Mouse (Mus musculus) embryonic facial prominence, embryonic 14.5 days (tissue): ENCODE measurements around the gene Btbd11. TPM values are rescaled to one million over a fixed set of nuclear protein-coding genes. Genes with fewer than 3 reads are reported as not detected.
"Not testable (repeated sequence)": the region's sequence is repeated elsewhere in the genome, so short reads cannot be mapped to it uniquely, and the experiment has no call there.

Experiments used
- ATAC-seq: fragments of 200-750 bp; cut with Nextera tagmentation; 2 replicates; pipeline ENCODE4 v1.8.0; 2017; ENCODE audit warnings: low read depth, moderate number of reproducible peaks, moderate TSS enrichment
- DNase-seq: peaks from one replicate; pipeline ENCODE4 v3.0.0-alpha.2; 2015; ENCODE audit warnings: low spot score
- H3K27ac ChIP-seq: fragments of 300-500 bp; sonication (generic); replicated peaks from 2 replicates; pipeline ENCODE4 v1.5.1; 2014; ENCODE audit warnings: low read depth, mild to moderate bottlenecking, low read length, moderate library complexity
- H3K27me3 ChIP-seq: fragments of 300-500 bp; sonication (generic); replicated peaks from 2 replicates; pipeline ENCODE4 v1.6.1; 2014; ENCODE audit warnings: low read length; ENCODE audit not compliant: control insufficient read depth, insufficient read depth
- H3K36me3 ChIP-seq: fragments of 300-500 bp; sonication (generic); 2 replicates; pipeline ENCODE4 v1.6.1; 2014; ENCODE audit warnings: low read length, mixed read lengths; ENCODE audit not compliant: control insufficient read depth, insufficient read depth
- H3K4me1 ChIP-seq: fragments of 300-500 bp; sonication (generic); 2 replicates; pipeline ENCODE4 v1.6.1; 2014; ENCODE audit warnings: antibody characterized with exemption, low read length; ENCODE audit not compliant: control insufficient read depth, insufficient read depth
- H3K4me2 ChIP-seq: fragments of 300-500 bp; sonication (generic); 2 replicates; pipeline ENCODE4 v1.6.1; 2014; ENCODE audit warnings: low read depth, mild to moderate bottlenecking, low read length, moderate library complexity, mixed read lengths
- H3K4me3 ChIP-seq: fragments of 300-500 bp; sonication (generic); 2 replicates; pipeline ENCODE4 v1.5.1; 2014; ENCODE audit warnings: low read depth, mild to moderate bottlenecking, low read length
- H3K9ac ChIP-seq: fragments of 300-500 bp; sonication (generic); 2 replicates; pipeline ENCODE4 v1.6.1; 2014; ENCODE audit warnings: low read depth, mild to moderate bottlenecking, low read length, moderate library complexity, mixed read lengths
- H3K9me3 ChIP-seq: fragments of 300-500 bp; sonication (generic); 2 replicates; pipeline ENCODE4 v1.6.1; 2016; ENCODE audit warnings: low read length; ENCODE audit not compliant: control insufficient read depth
- WGBS: fragments of 180-500 bp; shearing (Covaris S2); extraction: QIAGEN DNeasy Blood & Tissue Kit; methylation state at CpG from one replicate; pipeline ENCODE4 v1.1.7; 2014; 5-methylcytosine and 5-hydroxymethylcytosine counted together
- polyA plus RNA-seq: library from polyadenylated mRNA; unstranded; fragments of >200 nt; fragmentation: Nextera tagmentation; extraction: Ambion mirVana; gene quantifications from 2 replicates; pipeline ENCODE4 v1.2.1, GENCODE M21; 2014

Btbd11 gene
- polyA plus RNA-seq, 1 experiment from 2014 or later = 5.8 TPM

- Histone ChIP-seq H3K36me3 (no peaks in the 10 kb centered on the region), H3K4me1 (no peaks in the 10 kb centered on the region), H3K9ac (no peak overlapping the region), H3K4me2 (no peak overlapping the region), H3K27me3 (no peaks in the 10 kb centered on the region), H3K27ac (no peak overlapping the region), H3K4me3 (no peak overlapping the region), H3K9me3 (no peaks in the 10 kb centered on the region)
- WGBS = 82% methylated on average over 9 of the region's 9 CpGs
- DNase-seq (no peak), ATAC-seq (no peak)
Measured at GRCm38 (mm10) chr10:85682446-85682845, 295.8 kb downstream of the Btbd11 start.

GRCm38 (mm10) chr10:85694429-85694828 lies 307.8 kb downstream of the Btbd11 start:
- not testable (repeated sequence) for H3K4me1 ChIP-seq, ATAC-seq, H3K9ac ChIP-seq, H3K9me3 ChIP-seq, H3K27ac ChIP-seq, DNase-seq, H3K36me3 ChIP-seq, H3K4me3 ChIP-seq, H3K27me3 ChIP-seq, H3K4me2 ChIP-seq
- whole genome bisulfite sequencing = 68% methylated on average over 2 of the region's 2 CpGs

- Histone ChIP-seq H3K36me3 (no peaks in the 10 kb centered on the region), H3K4me2 (no peak overlapping the region), H3K4me3 (no peak overlapping the region), H3K9ac (no peak overlapping the region), H3K27me3 (no peaks in the 10 kb centered on the region), H3K27ac (no peak overlapping the region), H3K9me3 (no peaks in the 10 kb centered on the region), H3K4me1 (no peaks in the 10 kb centered on the region)
- no peak for ATAC-seq
- DNase-seq = peak; percentile 8
Measured at GRCm38 (mm10) chr10:85699721-85700120, 313.1 kb downstream of the Btbd11 start.

- H3K9me3 ChIP-seq, H3K27me3 ChIP-seq, H3K27ac ChIP-seq, H3K4me3 ChIP-seq, H3K36me3 ChIP-seq, ATAC-seq, H3K4me2 ChIP-seq, DNase-seq, H3K4me1 ChIP-seq, H3K9ac ChIP-seq: not testable (repeated sequence)
- WGBS = 86% methylated on average over 4 of the region's 4 CpGs
Measured at GRCm38 (mm10) chr10:85709790-85710189, 323.2 kb downstream of the Btbd11 start.

Other genes starting within 250 kb of the Btbd11 start
- gene Cry1, start 201.8 kb upstream of the Btbd11 start, polyA plus RNA-seq = 29.5 and 29.6 TPM in 2 replicates